Mouse (Mus musculus) cerebellum, postnatal 14 days (tissue): Measurements from ENCODE around the gene Fam205c.

Experiments
- DNase-seq, 2 experiments: peaks; one replicate each; pipeline ENCODE4 v3.0.0; 2021; ENCODE audit warnings: mixed read lengths in 2 of 2

The Fam205c gene

GRCm38 (mm10) chr4:42874134-42874533, at the start of gene Fam205c:
TSS of gene Fam205c (minus strand) at chr4:42874234.
- no peak for DNase-seq

DNA sequence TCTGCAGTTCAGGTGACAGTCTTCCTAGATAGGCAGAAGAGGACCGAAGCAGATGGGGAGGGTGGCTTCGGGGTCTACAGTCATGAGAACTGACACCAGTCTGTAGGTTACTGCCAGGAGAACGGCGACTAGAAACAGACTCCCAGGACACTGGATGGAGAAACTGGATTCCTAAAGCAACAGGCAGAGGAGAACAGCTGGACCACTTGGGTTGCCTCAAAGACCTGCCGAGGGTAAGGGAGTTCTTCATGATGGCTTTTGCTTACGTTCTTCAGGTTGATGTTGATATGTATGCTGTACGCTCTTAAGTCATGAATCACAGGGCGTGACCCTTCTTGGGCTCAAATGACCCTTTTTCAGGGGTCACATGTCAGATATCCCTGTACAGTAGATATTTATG, 48.4 kb upstream of the Fam205c start:
- no peak for DNase-seq

DNA sequence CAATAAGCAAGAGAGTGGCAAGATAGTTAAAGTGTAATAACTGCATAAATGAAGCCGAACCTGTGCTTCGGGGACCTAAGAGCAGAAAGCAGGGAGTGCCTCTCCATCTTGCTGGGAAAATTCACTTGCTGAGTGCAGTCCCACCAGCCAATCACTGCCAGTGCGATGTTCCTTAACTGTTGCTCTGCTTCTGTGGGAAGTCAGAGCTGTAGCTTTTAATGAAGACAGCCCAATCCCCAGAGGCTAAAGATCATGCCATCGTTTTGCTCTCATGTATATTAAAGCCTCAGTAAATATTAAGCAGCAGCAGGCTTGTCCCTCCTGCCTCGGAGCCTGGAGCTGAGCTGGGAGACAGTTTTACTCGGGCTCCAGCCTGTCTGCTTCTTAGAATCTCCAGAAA, 48.0 kb upstream of the Fam205c start:
- no peak for DNase-seq

DNA sequence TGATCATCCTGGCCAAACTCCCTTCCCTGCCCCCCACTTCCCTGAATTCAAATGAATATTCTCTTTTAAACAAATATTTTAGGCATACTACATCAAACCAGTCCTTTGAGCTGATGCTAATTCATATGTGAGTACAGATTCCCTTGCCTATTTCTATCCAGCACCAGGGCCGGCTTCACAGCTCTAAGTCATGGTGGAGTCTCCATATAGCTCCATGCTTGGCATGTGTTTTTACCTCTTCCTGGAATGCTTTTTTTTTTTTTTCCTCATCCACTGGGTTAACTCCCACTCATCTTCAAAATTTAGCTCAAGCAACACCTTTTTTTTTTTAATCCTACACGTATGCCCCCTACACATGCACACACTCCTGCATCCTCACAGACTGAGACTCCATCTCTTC, 47.5 kb upstream of the Fam205c start:
- DNase-seq: no peak

DNA sequence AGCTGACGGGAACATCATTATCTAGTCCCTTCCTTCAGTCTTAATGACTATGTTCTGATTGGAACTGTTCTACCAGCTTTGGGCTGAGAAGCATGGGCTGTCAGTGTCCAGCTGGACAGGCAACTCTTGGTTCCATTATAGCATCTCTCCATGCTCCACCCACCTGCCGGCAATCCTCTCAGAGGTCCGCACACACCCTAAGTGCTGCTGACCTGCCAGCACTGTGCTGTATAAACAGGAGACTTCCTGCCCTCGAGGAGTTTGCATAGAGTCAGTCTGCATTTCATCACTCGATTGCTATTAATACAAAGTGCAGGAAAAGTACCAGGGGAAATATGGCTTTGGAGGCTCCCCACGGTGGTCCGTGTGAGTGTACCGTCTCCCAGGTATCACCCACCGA, 46.7 kb upstream of the Fam205c start:
- no peak for DNase-seq

DNA sequence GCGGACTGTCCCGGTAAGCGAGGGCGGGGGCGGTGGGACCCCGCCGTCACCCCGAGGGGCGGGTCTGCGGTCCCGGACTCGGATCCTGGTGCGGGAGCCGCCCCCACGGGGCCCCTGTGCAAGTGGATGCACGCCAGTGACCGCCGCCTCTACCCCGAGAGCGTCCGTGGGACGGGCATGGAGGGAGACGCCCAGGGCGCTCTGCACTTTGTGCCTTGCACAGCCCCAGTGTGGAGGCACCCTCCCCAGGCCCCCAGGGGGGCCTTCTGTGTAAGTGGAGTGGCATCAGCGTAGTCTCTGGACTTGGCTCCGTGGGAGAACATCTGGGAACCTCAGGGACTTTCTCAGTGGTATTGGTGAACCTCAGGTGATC, 43.4 kb upstream of the Fam205c start:
- peak in 1 of 2 experiments; percentile 31 for DNase-seq

GRCm38 (mm10) chr4:42916617-42917401, 42.8 kb upstream of the Fam205c start, which contains the start of gene Phf24:
TSS of gene Phf24 (plus strand) at chr4:42916660.
- DNase-seq: peak; percentile 38 to 48

DNA sequence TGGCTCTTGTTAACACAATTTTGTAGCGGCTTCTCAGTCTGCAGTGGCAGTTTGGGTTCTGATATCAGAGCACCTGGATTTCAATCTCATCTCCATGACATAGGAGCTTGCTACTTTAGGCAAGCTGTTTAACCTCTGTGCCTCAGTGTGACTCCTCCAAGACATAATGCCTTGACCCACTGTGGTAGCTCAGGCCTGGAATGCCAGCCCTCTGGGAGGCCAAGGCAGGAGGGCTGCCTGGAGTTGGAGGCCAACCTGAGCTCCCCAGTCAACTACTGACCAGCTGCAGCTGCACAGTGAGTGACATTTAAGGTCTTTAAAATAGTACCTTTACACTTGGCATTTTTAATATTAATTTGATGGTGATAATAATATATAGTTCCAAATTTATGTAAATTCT, 41.9 kb upstream of the Fam205c start:
- no peak for DNase-seq

DNA sequence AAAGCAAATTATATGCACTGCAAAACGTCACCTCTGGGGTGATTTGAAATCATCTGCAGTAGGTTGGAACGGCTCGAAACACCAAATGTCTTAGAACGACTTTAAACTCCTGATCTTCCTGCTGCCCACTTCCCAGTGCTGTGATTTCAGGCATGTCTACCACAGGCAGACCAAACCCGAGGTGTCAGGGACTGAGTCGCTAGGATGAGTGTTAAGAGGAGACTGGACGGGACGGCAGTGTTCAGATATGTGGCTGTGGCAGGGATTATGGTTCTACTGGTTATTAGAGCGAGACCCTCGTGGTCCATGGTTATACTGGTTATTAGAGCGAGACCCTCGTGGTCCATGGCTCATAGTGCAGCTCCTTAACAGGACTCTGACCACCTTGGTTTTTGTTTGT, 41.3 kb upstream of the Fam205c start:
- no peak for DNase-seq

GRCm38 (mm10) chr4:42913391-42913790, 39.4 kb upstream of the Fam205c start:
- DNase-seq: no peak

DNA sequence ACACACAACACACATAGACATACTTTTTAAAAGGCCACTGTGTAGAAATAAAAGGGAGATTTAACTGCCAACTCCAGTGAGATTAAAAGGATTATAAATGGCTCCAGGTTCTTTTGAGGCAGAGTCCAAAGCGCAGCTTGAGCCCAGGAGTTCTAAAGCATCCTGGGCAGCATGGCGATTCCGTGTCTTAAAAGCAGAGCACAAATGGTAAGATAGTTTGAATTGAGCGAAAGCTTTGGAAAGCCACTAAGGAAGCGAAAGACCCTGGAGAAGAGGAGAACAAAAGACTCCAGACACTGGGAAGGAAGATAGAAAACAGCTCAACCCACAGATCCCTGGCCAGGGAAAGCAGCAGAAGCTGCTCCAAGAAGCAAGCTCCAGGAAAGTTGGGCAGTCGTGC, 30.9 kb upstream of the Fam205c start:
- no peak for DNase-seq

GRCm38 (mm10) chr4:42904523-42904922, 30.5 kb upstream of the Fam205c start:
- no peak for DNase-seq

DNA sequence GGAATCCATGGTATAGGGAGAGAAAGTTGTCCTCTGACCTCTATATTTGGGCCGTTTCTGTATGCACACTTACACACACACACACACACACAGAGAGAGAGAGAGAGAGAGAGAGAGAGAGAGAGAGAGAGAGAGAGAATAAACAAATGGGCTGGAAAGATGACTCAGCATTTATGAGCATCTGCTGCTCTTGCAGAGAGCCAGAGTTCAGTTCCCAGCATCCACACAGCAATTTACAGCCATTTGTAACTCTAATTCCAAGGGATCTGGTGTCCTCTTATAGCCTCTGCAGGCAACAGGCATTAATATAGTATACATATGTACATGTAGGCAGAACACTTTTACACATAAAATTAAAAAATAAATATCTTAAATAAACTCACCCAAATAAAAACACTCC, 29.9 kb upstream of the Fam205c start:
- DNase-seq: no peak

- no peak for DNase-seq
Observed at GRCm38 (mm10) chr4:42902730-42903129, 28.7 kb upstream of the Fam205c start.

GRCm38 (mm10) chr4:42902174-42902573, 28.1 kb upstream of the Fam205c start:
- peak; percentile 24 to 65 for DNase-seq

GRCm38 (mm10) chr4:42900878-42901277, 26.8 kb upstream of the Fam205c start:
- DNase-seq: no peak

DNA sequence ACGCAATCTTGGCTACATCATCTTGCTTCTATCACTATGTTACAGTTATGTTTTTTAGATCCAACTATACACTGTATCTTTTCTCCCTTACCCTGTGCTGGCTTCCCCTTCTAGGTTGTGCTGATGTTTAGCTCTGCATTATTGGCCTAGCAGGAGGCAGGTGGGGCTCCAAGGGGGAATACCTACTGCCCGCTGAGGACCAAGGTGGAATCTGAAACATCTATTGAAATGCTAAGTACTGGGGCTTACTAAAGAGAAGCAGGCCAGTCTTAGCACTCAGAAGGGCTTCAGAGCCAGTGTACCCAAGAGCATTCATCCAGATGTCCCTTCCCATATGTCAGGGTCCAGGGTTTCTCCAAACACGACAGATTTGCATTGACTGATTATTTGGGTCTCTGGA, 24.9 kb upstream of the Fam205c start:
- DNase-seq: no peak

DNA sequence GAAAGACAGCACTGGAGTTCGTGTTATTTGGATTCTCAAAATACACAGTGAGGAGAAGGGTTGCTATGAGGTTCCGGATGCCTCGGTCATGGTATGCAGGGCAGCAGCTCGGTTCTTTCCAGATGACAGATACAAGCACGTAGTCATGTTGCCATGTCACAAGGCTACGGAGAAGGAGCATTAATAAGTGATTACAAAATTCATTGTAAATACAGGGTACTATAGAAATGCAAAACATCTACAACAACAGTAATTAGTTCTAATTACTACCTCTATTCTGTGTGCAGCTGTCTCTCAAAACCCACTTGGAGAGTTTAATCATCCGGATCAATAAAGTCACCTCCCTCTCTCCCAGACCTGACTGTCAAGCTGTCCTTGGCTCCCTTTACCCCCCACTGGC, 21.1 kb upstream of the Fam205c start:
- DNase-seq: no peak

DNA sequence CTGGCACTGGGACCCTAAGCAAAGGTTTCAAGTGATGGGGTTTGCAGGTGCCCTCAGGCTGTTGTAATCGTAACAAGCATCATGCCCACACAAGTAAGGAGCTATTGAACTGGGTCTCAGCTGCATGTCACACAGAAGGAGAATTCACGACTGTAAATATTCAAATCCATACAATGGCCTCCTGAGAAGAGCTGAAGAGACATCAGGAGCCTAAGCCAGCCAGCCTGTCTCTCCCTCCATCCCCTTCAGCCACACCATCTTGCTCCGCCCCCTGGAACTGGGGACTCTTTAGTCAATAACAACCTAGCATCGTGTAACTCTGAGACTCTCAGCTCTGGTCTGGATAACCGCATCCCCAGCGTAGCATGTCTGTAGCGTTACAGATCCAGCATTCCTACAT, 17.1 kb upstream of the Fam205c start:
- no peak for DNase-seq

DNA sequence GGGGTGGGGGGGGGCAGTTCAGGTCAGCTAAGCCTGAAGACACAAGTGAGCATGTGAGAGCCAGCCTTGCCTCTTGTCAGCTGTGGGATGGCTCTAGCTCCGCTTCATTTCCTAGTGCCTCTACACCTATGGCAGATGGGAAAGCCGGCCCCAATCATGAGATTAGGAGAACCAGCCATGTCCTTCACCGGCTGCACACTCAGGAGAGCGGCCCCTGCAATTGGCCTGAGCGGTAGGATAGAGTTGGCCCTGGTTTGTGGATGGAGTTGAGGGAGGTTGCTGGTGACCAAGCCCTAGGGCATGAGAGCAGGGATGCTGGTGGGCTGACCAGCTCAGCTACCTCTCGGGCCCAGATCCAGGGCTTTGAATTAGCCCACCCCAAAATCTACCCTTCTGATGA, 14.8 kb upstream of the Fam205c start:
- no peak for DNase-seq

GRCm38 (mm10) chr4:42886926-42887325, 12.9 kb upstream of the Fam205c start:
- no peak for DNase-seq

DNA sequence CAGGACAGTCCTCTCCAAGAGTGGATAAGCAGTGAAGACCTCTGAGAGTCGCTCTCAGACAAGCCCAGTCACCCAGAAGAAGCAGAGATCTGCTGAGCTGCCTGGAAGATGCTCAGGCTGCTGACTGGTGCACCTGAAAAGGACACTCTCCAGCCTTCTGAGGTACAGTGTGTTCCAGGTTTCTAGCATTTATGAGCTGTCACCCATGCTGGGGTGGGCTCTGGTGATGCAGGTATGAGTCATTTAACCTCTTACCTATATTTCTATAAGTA, 6.6 kb upstream of the Fam205c start:
- no peak for DNase-seq

- DNase-seq: peak; percentile 52 to 56
Observed at GRCm38 (mm10) chr4:42879829-42880676, 6.0 kb upstream of the Fam205c start.

DNA sequence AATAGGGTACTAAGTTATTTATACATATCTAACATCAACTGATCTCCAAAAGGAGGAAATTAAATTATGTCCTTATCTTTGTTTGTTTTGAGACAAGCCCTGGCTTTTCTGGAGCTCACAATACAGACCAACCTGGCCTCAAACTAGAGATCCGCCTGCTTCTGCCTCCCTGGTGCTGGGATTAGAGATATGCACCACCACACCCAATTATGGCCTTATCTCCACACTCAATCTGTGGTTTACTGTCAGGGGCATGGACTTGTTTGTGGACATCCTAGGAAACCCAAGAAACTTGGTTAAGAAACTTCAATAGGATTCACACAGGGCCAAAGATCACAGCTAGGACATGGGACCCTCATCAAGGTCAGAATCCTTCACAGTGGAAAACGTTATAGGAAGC, 3.6 kb upstream of the Fam205c start:
- no peak for DNase-seq
